Mouse (Mus musculus): ENCODE data around the gene Rassf8.

The Rassf8 gene

GRCm38 (mm10) chr6:145861462-145862227 lies 115.1 kb downstream of the Rassf8 start:
- no peak for DNase-seq (ENCODE audit: low spot score in 2 of 2)

- DNase-seq (ENCODE audit: low spot score in 2 of 2), result no peak
Observed at GRCm38 (mm10) chr6:145862321-145862720, 115.8 kb downstream of the Rassf8 start.

GRCm38 (mm10) chr6:145862739-145863064 lies 116.2 kb downstream of the Rassf8 start:
- no peak for DNase-seq (ENCODE audit: low spot score in 2 of 2)

- peak; percentile 68 to 71 for DNase-seq (ENCODE audit: low spot score in 2 of 2)
Observed at GRCm38 (mm10) chr6:145863065-145863971, 116.8 kb downstream of the Rassf8 start.

- DNase-seq (ENCODE audit: low spot score in 2 of 2), result no peak
Observed at GRCm38 (mm10) chr6:145864171-145864570, 117.6 kb downstream of the Rassf8 start.

GRCm38 (mm10) chr6:145865289-145865885 lies 118.8 kb downstream of the Rassf8 start, which contains the start of gene Bhlhe41:
Gene Bhlhe41 (minus strand): TSS chr6:145865558.
- peak; percentile 61 to 62 for DNase-seq (ENCODE audit: low spot score in 2 of 2)

GRCm38 (mm10) chr6:145865886-145866851 lies 119.6 kb downstream of the Rassf8 start:
- peak; percentile 69 to 75 for DNase-seq (ENCODE audit: low spot score in 2 of 2)

- no peak for DNase-seq (ENCODE audit: low spot score in 2 of 2)
Observed at GRCm38 (mm10) chr6:145867111-145867510, 120.6 kb downstream of the Rassf8 start.
